Mouse (Mus musculus) heart, embryonic 10.5 days (tissue): Measurements from ENCODE around the gene H2-T23. TPM values are rescaled to one million over a fixed set of nuclear protein-coding genes. Genes with fewer than 3 reads are reported as not detected.

ENCODE experiments used
- DNase-seq: peaks from one replicate; pipeline ENCODE4 v3.0.0-alpha.2; 2017; ENCODE audit warnings: low spot score
- H3K27ac ChIP-seq: fragments of 300-500 bp; sonication (generic); 2 replicates; pipeline ENCODE4 v1.5.1; 2016; ENCODE audit warnings: mild to moderate bottlenecking
- H3K27me3 ChIP-seq: fragments of 300-500 bp; sonication (generic); 2 replicates; pipeline ENCODE4 v1.6.1; 2016; ENCODE audit warnings: mild to moderate bottlenecking; ENCODE audit not compliant: poor library complexity, insufficient read depth, severe bottlenecking
- H3K36me3 ChIP-seq: fragments of 300-500 bp; sonication (generic); 2 replicates; pipeline ENCODE4 v1.6.1; 2016; ENCODE audit warnings: mild to moderate bottlenecking, moderate library complexity
- H3K4me1 ChIP-seq: fragments of 300-500 bp; sonication (generic); 2 replicates; pipeline ENCODE4 v1.6.1; 2016; ENCODE audit warnings: mild to moderate bottlenecking
- H3K4me3 ChIP-seq: fragments of 300-500 bp; sonication (generic); 2 replicates; pipeline ENCODE4 v1.5.1; 2016; ENCODE audit warnings: mild to moderate bottlenecking, moderate library complexity
- H3K9me3 ChIP-seq: fragments of 300-500 bp; sonication (generic); 2 replicates; pipeline ENCODE4 v1.6.1; 2016; ENCODE audit warnings: mild to moderate bottlenecking, moderate library complexity
- WGBS: fragments of 180-500 bp; shearing (Covaris S2); methylation state at CpG from one replicate; pipeline ENCODE4 v1.1.7; 2016; 5-methylcytosine and 5-hydroxymethylcytosine counted together
- polyA plus RNA-seq: library from polyadenylated mRNA; unstranded; fragments of >200 nt; fragmentation: Nextera tagmentation; extraction: Ambion mirVana; gene quantifications from 2 replicates; pipeline ENCODE4 v1.2.1, GENCODE M21; 2016

The H2-T23 gene
- polyA plus RNA-seq, 1 experiment from 2014 or later, result 3.4 TPM

- WGBS, result 59% methylated on average over 12 of the region's 12 CpGs
- H3K36me3 ChIP-seq, result no peaks in the 10 kb centered on the region
- no peaks in the 10 kb centered on the region for H3K9me3 ChIP-seq
- H3K27me3 ChIP-seq, result no peaks in the 10 kb centered on the region
- no peak for DNase-seq
- H3K4me1 ChIP-seq, result peaks cover 14% of the 10 kb centered on the region
- no peak overlapping the region for H3K4me3 ChIP-seq
- no peak overlapping the region for H3K27ac ChIP-seq
Observed at GRCm38 (mm10) chr17:35997713-35998510, 34.7 kb downstream of the H2-T23 start.

DNA sequence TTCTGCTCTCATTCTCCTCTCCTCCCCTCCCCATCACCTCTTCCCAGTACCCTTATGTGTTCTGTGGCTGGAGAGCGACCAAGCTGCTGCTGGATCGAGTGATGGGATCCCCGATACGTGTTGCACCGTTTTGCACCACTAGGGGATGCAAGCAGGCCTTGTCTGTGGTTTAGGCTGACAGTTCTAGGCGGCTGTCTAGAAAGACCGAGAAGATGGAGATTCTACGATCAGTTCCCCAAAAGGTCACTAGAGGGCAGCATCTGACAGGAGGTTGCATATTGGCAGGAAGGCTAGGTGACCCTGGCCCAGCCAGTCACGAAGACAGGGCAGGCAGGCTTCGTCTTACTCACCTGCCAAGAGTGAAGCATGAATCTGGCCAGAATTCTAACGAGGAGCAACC lies 35.7 kb downstream of the H2-T23 start:
- Histone ChIP-seq H3K27ac (no peak overlapping the region), H3K27me3 (no peaks in the 10 kb centered on the region), H3K36me3 (no peaks in the 10 kb centered on the region), H3K9me3 (no peaks in the 10 kb centered on the region), H3K4me3 (no peak overlapping the region), H3K4me1 (peaks cover 15% of the 10 kb centered on the region)
- DNase-seq, result peak; percentile 96
- WGBS, result 5% methylated on average over 11 of the region's 11 CpGs

DNA sequence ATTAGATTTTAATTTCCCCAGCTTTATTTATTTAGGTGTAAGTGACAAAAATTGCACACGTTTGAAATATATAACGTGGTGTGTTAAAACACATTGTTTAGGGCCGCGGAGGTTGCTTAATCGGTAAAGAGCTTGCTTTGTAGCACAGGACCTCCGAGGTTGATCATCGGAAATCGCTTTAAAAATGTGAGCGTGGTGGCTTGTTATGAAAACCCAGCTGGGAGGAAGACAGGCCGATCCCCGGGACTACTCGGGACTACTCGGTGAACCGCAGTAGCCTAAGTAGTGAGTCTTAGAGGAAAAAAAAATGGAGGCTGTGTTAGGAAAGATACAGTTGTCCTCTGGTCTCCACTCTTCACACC lies 37.8 kb downstream of the H2-T23 start:
- no peak for DNase-seq
- no peaks in the 10 kb centered on the region for H3K9me3 ChIP-seq
- 0 out of 2 replicates have a peak, but pooled peaks cover 2% of the 10 kb centered on the region for H3K36me3 ChIP-seq
- H3K4me1 ChIP-seq, result peaks cover 19% of the 10 kb centered on the region
- H3K27ac ChIP-seq, result peak overlapping the region; percentile 68
- WGBS, result 4% methylated on average over 14 of the region's 14 CpGs
- no peaks in the 10 kb centered on the region for H3K27me3 ChIP-seq
- peak overlapping the region; percentile 70 for H3K4me3 ChIP-seq

- H3K4me1 ChIP-seq, result peaks cover 19% of the 10 kb centered on the region
- no peaks in the 10 kb centered on the region for H3K27me3 ChIP-seq
- peaks cover 7% of the 10 kb centered on the region for H3K36me3 ChIP-seq
- 5% methylated on average over 31 of the region's 31 CpGs for WGBS
- peak; percentile 93 for DNase-seq
- peak overlapping the region; percentile 68 for H3K27ac ChIP-seq
- no peaks in the 10 kb centered on the region for H3K9me3 ChIP-seq
- peak overlapping the region; percentile 70 for H3K4me3 ChIP-seq
Observed at GRCm38 (mm10) chr17:35994175-35994878, 38.3 kb downstream of the H2-T23 start.

DNA sequence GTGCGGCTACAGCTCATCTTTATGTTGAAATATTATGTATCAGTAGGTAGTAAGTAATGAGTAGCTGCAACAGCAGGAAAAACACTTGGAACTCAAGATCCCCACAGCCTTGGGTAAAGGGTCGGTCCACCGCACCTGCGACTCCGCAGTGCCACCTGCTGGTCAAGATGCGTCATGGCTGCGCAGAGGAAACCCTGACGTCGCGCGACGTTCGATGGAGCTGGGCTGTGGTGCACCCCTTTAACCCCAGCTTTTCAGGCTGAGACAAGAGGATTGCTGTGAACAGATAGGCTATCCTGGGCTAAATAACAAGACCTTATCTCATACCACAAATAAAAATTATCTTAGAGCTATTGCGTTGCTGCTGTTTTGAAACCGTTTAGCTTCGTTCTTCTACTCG lies 39.0 kb downstream of the H2-T23 start:
- no peak overlapping the region for H3K27ac ChIP-seq
- 6% methylated on average over 17 of the region's 17 CpGs for WGBS

DNA sequence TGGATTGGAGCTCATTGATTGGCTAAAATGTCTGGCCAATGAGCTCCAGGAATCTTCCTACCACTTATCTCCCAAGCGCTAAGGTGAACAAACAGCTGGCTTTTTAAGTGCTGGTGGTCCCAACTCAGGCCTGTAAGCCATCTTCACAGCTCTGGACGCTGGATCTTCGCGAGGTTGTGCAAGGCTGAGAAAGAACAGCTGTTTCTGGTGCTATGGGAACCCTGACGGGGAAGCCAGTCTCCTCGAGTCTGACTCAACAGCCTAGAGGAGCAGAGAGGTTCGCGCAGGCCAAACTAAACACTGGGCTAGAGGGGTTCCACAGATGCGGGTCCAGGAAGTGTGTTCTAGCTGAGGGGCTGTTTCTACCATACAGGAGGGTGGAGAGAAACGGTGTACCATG lies 40.9 kb downstream of the H2-T23 start:
- DNase-seq, result no peak
- Histone ChIP-seq H3K4me1 (peaks cover 11% of the 10 kb centered on the region), H3K36me3 (peaks cover 32% of the 10 kb centered on the region), H3K27me3 (no peaks in the 10 kb centered on the region), H3K9me3 (no peaks in the 10 kb centered on the region), H3K4me3 (no peak overlapping the region), H3K27ac (no peak overlapping the region)
- 39% methylated on average over 10 of the region's 10 CpGs for WGBS

More for the DNA sequence above, 39.0 kb downstream of the H2-T23 start:
- no peaks in the 10 kb centered on the region for H3K9me3 ChIP-seq
- H3K27me3 ChIP-seq, result no peaks in the 10 kb centered on the region
- H3K4me3 ChIP-seq, result peak overlapping the region; percentile 70
- H3K4me1 ChIP-seq, result peaks cover 19% of the 10 kb centered on the region
- peaks cover 13% of the 10 kb centered on the region for H3K36me3 ChIP-seq
- DNase-seq, result peak; percentile 93

GRCm38 (mm10) chr17:35981776-35982175 lies 50.9 kb downstream of the H2-T23 start:
- Histone ChIP-seq H3K9me3 (no peaks in the 10 kb centered on the region), H3K36me3 (peaks cover 52% of the 10 kb centered on the region), H3K27ac (no peak overlapping the region), H3K27me3 (no peaks in the 10 kb centered on the region), H3K4me1 (peaks cover 22% of the 10 kb centered on the region), H3K4me3 (no peak overlapping the region)
- DNase-seq, result no peak
- WGBS, result 88% methylated on average over 9 of the region's 9 CpGs

- no peak for DNase-seq
Observed at GRCm38 (mm10) chr17:35980363-35980754, 52.3 kb downstream of the H2-T23 start.

More at GRCm38 (mm10) chr17:35980363-35980754, 52.3 kb downstream of the H2-T23 start:
- H3K4me1 ChIP-seq, result peaks cover 22% of the 10 kb centered on the region
- H3K4me3 ChIP-seq, result peak overlapping the region; percentile 87
- no peaks in the 10 kb centered on the region for H3K9me3 ChIP-seq
- 0% methylated on average over 29 of the region's 29 CpGs for WGBS
- no peaks in the 10 kb centered on the region for H3K27me3 ChIP-seq
- peak overlapping the region; percentile 91 for H3K27ac ChIP-seq
- H3K36me3 ChIP-seq, result peaks cover 48% of the 10 kb centered on the region

Other genes with a start within 250 kb of the H2-T23 start
- 13.2 and 16.8 TPM in 2 replicates for gene Ier3, start 211.2 kb downstream of the H2-T23 start, polyA plus RNA-seq
- gene Flot1, start 209.6 kb downstream of the H2-T23 start, polyA plus RNA-seq, result 66.2 and 71.7 TPM in 2 replicates
- gene Tubb5, start 194.5 kb downstream of the H2-T23 start, polyA plus RNA-seq, result 911 and 1,091 TPM in 2 replicates
- 25.3 and 29.1 TPM in 2 replicates for gene Mdc1, start 191.3 kb downstream of the H2-T23 start, polyA plus RNA-seq
- 56.5 and 58.3 TPM in 2 replicates for gene Nrm, start 171.5 kb downstream of the H2-T23 start, polyA plus RNA-seq
- gene Ppp1r18, start 167.3 kb downstream of the H2-T23 start, polyA plus RNA-seq, result 19.9 and 22.2 TPM in 2 replicates
- gene Dhx16, start 153.0 kb downstream of the H2-T23 start, polyA plus RNA-seq, result 34.8 and 44.5 TPM in 2 replicates
- gene 2310061I04Rik, start 135.4 kb downstream of the H2-T23 start, polyA plus RNA-seq, result 23.8 and 26.7 TPM in 2 replicates
- 59.4 and 78.6 TPM in 2 replicates for gene Atat1, start 122.8 kb downstream of the H2-T23 start, polyA plus RNA-seq
- gene Mrps18b, start 116.5 kb downstream of the H2-T23 start, polyA plus RNA-seq, result 99.5 and 111 TPM in 2 replicates
- gene Ppp1r10, start 116.4 kb downstream of the H2-T23 start, polyA plus RNA-seq, result 37.6 and 45.2 TPM in 2 replicates
- 81.6 and 81.8 TPM in 2 replicates for gene Abcf1, start 63.1 kb downstream of the H2-T23 start, polyA plus RNA-seq
- gene Gnl1, start 53.0 kb downstream of the H2-T23 start, polyA plus RNA-seq, result 47.2 and 49.8 TPM in 2 replicates
- gene Prr3, start 52.6 kb downstream of the H2-T23 start, polyA plus RNA-seq, result 21.9 and 30.5 TPM in 2 replicates
- gene H2-T24, start 12.3 kb downstream of the H2-T23 start, polyA plus RNA-seq, result 2.5 and 2.6 TPM in 2 replicates
- gene H2-T22, start 9.9 kb upstream of the H2-T23 start, polyA plus RNA-seq, result 4.4 and 7.2 TPM in 2 replicates
- not detected in 2 replicates for gene Gm6034, start 10.1 kb upstream of the H2-T23 start, polyA plus RNA-seq
- not detected in 2 replicates for gene Gm11127, start 25.5 kb upstream of the H2-T23 start, polyA plus RNA-seq
- not detected in 2 replicates for gene Gm19684, start 88.8 kb upstream of the H2-T23 start, polyA plus RNA-seq
- not detected in 2 replicates for gene Gm7030, start 96.6 kb upstream of the H2-T23 start, polyA plus RNA-seq
- 0.40 TPM in 1 of 2 replicates, not detected in the other for gene Gm8909, start 135.7 kb upstream of the H2-T23 start, polyA plus RNA-seq
- not detected in 2 replicates for gene H2-T3, start 157.4 kb upstream of the H2-T23 start, polyA plus RNA-seq
- gene Rpp21, start 225.2 kb upstream of the H2-T23 start, polyA plus RNA-seq, result 106 and 108 TPM in 2 replicates
- 11.7 and 13.7 TPM in 2 replicates for gene Trim39, start 239.4 kb upstream of the H2-T23 start, polyA plus RNA-seq